Mouse (Mus musculus) embryo, embryonic 11 days (tissue): Measurements from ENCODE around the gene Notum.
A peak's percentile ranks its signal among the peaks of the same experiment; 100 is the strongest.

Experiments
- DNase-seq: peaks from one replicate; pipeline ENCODE4 v3.0.0-alpha.2; 2015

Gene Notum

DNA sequence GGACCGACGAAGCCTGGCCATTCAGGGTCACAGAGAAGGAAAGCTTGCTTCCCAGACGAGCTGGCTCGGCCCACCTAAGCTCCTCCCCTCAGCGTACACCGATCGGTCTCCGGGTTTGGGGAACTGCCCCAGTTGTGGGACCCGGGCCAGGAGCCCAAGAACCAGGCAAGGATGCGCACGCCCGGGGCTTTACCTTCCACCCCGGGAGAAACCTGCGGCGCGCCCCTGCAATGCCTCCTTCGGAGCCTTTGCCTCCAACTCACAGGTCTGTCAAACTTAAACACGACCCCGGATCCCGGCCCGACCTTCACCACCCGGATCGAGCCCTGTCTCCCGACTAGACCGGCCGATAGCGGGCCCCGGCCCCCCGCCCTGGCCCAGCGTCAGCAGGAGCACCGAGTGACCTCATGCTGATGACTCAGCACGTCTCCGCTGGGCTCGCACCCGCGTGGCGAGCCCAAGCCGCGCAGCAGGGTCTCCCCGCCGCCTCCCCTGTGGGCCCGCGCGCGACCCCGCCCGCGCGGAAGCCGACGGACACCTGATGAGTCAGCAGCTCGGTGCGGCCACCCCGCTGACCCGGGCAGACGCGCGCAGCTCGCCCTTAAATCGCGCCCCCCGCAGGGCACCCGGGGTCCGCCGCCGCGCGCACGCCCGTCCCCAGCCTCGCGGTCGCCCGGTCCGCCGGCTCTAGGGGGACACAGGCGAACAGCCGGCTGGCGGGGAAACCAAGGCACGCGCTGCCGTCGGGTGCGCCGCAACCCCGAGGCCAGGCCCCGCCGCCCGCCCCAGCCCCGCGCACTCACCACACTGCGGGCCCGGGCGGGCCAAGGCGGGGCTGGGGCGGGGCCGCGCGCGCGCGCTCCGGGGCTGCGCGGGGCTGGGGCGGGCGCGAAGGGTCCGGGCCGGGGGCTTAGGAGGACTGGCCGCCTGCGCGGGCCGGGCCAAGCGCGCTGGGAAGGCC is 28.1 kb downstream of the Notum start:
- peak; percentile 81 for DNase-seq

- no peak for DNase-seq
These were observed 29.1 kb downstream of the Notum start for GRCm38 (mm10) chr11:120631726-120632448.

- DNase-seq = no peak
These were observed 29.9 kb downstream of the Notum start for GRCm38 (mm10) chr11:120630881-120631725.

GRCm38 (mm10) chr11:120630401-120630871 is 30.5 kb downstream of the Notum start:
- no peak for DNase-seq

DNA sequence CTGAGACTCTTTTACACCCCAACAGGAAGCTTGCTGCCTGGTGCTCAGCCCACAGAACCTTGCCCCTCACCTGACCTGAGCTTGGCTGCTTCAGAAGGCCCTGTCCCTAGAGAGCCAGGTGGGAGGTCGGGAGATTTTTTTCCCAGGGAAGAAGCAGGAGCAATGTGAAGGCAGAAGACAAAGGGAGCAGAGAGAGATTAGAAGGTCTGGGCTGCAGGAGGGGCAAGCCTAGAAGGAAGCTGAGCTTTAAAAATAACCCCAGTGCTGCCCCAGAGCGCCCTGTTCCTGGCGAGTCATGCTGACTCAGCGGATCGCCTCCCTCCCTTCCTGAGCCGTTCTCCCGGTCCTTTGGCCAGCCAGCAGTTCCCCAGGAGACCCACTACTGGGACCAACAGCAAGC is 31.1 kb downstream of the Notum start:
- DNase-seq = peak; percentile 34

DNA sequence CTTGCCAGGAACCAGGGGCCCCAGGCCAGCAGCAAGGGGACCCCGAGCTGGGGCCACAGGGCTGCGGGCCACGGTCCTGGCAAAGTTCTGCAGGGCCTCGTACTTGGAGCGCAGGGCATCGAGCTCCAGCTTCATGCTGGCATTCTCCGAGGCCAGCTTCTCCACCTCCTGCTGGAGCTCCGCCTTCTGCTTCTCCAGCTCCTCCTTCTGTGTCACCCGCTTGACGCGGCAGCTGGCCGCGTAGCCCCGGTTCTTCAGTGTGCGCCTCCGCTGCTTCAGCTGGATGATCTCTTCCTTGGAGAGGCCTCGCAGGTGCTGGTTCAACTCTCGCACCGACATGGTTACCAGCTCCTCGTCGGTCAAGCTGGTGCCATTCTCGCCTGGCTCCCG is 31.6 kb downstream of the Notum start:
- no peak for DNase-seq

DNA sequence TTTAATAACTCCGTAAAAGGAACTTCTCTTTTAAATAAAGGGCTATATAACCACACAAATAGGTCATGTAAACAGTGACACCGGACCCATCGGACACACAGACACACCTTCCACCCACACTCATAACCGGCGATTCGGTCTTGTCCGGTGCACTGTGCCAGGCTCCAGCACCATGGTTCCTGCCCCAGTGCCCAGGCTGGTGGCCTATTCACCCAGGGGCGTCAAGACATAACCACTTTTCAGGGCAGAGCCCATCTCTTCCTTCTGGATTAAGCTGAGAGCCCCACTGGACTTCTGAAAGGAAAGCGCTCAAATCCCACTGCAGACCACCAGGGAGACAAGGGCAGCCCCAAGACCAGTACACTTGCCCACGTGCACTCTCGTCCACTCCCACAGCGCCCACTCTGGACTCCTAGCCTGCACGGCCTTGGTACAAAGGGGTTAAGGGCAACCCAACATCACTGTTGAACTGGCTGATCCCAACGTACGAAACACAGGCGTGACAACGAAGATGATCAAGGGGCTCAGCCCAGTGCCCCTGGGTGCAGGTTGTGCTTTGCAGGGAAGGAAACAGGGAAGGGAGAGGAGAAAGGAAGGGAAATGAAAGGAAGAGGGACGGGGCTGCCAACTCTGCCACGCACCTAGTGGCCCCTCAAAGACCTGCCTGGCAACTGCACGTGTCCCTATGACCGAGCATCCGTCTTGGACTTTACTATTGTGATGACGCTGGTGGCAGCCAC is 32.2 kb downstream of the Notum start:
- DNase-seq = no peak

DNA sequence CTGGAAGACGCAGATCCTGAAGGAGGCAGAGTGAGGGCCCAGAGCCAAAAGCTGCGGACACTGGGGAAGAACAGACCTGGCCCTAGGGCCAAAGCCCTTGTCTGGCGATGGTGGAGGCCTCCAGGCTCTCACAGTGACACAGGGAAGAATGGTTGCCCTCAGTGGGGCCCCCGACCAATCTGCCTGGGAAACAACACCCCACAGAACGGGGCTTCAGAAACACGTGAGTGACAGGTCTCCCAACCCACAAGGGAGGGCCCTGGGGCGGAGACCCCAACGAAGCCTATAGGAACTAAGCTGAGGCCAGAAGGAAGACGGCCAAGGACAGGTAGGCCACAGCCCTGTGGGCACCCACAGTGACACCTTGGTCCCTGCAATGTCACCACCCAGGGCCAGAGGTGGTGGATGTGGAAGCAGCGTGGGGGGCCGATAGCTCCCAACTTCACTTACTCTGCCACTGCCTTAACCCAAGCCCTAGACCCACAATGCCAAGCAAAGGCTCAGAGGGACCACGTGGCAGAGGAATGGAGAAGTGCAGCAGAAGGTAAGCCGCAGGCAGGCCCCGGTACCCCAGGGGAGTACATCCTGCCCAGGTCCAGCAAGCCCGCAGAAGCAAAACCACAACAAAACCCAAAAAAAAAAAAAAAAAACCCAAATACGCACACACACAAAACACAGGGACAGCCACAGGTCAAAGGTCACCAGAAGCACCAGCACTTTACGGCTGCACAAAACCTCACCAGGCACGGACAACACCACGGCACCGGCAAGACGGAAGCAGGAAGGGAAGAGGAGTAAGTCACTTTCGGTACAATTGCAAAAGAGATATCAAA is 33.3 kb downstream of the Notum start:
- DNase-seq = no peak

GRCm38 (mm10) chr11:120626785-120627467 is 34.0 kb downstream of the Notum start:
- no peak for DNase-seq

DNA sequence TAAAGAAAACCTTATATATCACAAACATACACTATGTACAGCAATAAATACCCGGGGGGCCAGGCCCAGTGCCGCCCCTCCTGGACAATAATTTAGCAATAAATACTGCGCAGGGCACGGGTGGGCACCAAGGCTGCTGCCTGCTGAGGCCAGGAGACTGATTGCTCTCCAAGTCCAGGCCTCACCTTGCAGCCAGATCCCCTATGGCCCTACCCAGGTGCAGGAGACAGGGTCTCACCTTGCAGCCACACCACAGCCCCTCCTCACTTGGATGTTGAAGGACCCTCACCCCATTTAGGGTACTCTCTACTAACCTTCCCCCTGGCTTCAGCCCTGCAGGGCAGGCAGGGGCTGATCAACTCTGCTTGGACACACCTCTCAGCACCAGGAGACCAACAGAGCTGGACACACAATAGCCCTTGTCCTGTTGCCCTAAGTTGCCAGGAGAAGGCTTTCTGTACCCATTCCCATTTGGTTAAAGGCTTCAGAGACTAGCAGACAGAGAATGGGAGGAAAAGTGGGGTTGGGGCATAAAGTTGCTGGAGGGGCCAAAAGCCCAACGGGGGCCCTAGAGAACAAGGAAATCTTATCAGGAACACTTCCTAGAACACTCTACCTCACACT is 35.7 kb downstream of the Notum start, which contains the start of gene Sirt7:
Gene Sirt7, minus strand, starts transcription at position 89 of the 624 bp plus-strand sequence.
- no peak for DNase-seq

DNA sequence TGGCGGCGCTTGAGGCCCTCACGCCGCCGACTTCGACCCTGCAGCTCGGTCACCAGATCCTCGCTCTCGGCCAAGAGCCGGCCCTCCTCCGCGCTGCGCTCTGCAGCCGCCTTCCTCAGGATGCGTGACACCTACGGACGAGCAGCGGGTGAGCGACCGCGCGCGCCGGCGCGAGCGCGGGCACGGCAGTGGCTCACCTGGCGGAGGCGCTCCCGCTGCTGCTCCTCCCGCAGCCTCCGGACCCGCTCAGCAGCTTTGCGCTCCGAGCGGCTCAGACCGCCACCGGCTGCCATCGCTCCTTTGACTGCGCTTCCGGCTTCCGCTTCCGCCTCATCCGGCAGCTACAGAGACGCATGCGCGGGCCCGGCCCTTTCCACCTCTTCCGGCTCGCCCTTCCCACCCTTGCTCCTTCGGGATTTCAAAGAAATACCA is 36.3 kb downstream of the Notum start:
- DNase-seq = peak; percentile 93

- DNase-seq = peak; percentile 78
These were observed 36.9 kb downstream of the Notum start for GRCm38 (mm10) chr11:120623961-120624679.

GRCm38 (mm10) chr11:120622805-120623204 is 38.2 kb downstream of the Notum start:
- no peak for DNase-seq

- DNase-seq = no peak
These were observed 40.8 kb downstream of the Notum start for GRCm38 (mm10) chr11:120620195-120620594.

- no peak for DNase-seq
These were observed 42.1 kb downstream of the Notum start for GRCm38 (mm10) chr11:120618619-120619535.

GRCm38 (mm10) chr11:120617519-120618112 is 43.4 kb downstream of the Notum start, which contains the start of gene Pcyt2:
Gene Pcyt2 (minus strand): TSS chr11:120617936.
- DNase-seq = peak; percentile 97

DNA sequence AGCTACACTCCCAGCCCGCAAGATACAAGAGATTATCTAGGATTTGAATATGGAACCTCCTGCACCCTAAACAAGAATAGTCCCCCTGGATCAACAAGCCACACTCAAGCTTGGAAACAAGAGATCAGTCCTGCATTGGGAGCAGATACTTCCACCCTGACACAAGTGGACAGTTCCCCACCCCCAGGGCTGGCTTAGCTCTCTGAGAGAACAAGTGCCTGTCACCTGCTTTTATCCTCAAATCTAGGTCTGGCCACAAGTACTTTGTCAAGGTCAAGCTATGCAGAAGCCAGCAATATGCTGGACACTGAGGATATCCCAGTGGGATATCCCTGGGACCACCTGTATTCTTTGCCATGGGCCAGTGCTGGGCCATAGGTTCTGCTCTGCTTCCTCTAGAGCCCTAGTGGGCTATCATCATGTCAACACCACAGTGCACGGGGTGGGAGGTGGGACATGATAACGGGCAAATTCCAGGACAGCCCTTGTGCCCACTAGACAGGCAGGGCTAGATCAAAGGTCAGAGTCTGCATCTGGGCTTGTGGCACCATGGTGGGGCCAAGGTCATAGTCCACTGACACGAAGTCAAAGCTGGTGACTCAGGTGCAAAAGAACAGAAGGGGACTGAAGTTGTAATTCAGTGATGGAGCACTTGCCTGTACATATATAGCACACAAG is 44.2 kb downstream of the Notum start:
- no peak for DNase-seq
